Mouse (Mus musculus) A20 (cell line): Measurements from ENCODE around the gene Tmem102.
A peak's percentile ranks its signal among the peaks of the same experiment; 100 is the strongest.

Experiments
- DNase-seq: peaks from one replicate; pipeline ENCODE4 v3.0.0-alpha.2; 2011; ENCODE audit warnings: low read depth, low spot score

Tmem102 gene

GRCm38 (mm10) chr11:69758090-69758456, 47.4 kb downstream of the Tmem102 start:
- peak; percentile 96 for DNase-seq

GRCm38 (mm10) chr11:69757303-69758089, 47.9 kb downstream of the Tmem102 start:
- no peak for DNase-seq

DNA sequence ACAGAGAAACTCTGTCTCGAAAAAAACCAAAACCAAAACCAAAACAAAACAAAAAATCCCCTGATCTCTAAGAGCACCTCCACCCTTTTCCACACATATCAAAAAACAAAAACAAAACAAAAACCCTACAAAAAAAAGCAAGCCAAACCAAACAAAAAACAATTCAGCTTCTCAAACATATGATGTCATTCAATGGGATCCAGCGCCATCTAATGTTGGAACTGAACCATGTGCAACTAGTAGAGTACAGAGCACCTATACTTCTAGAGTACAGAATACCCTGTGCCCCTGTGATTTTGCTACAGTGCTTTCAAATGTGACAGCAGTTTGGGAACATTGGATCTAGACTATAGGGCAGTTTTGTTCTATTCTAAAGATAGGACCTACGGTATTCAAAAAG, 50.7 kb downstream of the Tmem102 start:
- peak; percentile 73 for DNase-seq

- no peak for DNase-seq
These were observed 51.2 kb downstream of the Tmem102 start for GRCm38 (mm10) chr11:69754233-69754632.
